Mouse (Mus musculus): ENCODE measurements at regions not wholly inside any gene's neighbourhood (a gene's known extent, or its start where the extent isn't known, plus 50 kb on each side); places are given as distances from the start of the nearest gene placed in this dataset.

GRCm38 (mm10) chr4:153321085-153321484 is 161.5 kb downstream of the Ajap1 start:
- DNase-seq (ENCODE audit: low read depth, low spot score): no peak

GRCm38 (mm10) chr4:153320602-153321001 is 162.0 kb downstream of the Ajap1 start:
- no peak for DNase-seq (ENCODE audit: low read depth, low spot score)

- no peak for DNase-seq (ENCODE audit: low read depth, low spot score)
Observed at GRCm38 (mm10) chr4:153316964-153317724, 165.5 kb downstream of the Ajap1 start.

GRCm38 (mm10) chr4:153316519-153316918 is 166.1 kb downstream of the Ajap1 start:
- DNase-seq (ENCODE audit: low read depth, low spot score): no peak

- DNase-seq (ENCODE audit: low read depth, low spot score): no peak
Observed at GRCm38 (mm10) chr4:153313961-153314360, 168.7 kb downstream of the Ajap1 start.

- DNase-seq (ENCODE audit: low read depth, low spot score): no peak
Observed at GRCm38 (mm10) chr4:153311574-153311973, 171.0 kb downstream of the Ajap1 start.

GRCm38 (mm10) chr4:153310641-153311040 is 172.0 kb downstream of the Ajap1 start:
- no peak for DNase-seq (ENCODE audit: low read depth, low spot score)

GRCm38 (mm10) chr4:153303521-153303920 is 179.1 kb downstream of the Ajap1 start:
- no peak for DNase-seq (ENCODE audit: low read depth, low spot score)

- no peak for DNase-seq (ENCODE audit: low read depth, low spot score)
Observed at GRCm38 (mm10) chr4:153302855-153303254, 179.8 kb downstream of the Ajap1 start.

- no peak for DNase-seq (ENCODE audit: low read depth, low spot score)
Observed at GRCm38 (mm10) chr4:153298277-153298676, 184.3 kb downstream of the Ajap1 start.

GRCm38 (mm10) chr4:153294828-153295227 is 187.8 kb downstream of the Ajap1 start:
- no peak for DNase-seq (ENCODE audit: low read depth, low spot score)

- no peak for DNase-seq (ENCODE audit: low read depth, low spot score)
Observed at GRCm38 (mm10) chr4:153293137-153293536, 189.5 kb downstream of the Ajap1 start.

- no peak for DNase-seq (ENCODE audit: low read depth, low spot score)
Observed at GRCm38 (mm10) chr4:153288362-153288761, 194.2 kb downstream of the Ajap1 start.

GRCm38 (mm10) chr4:153284209-153284608 is 198.4 kb downstream of the Ajap1 start:
- DNase-seq (ENCODE audit: low read depth, low spot score): no peak

- no peak for DNase-seq (ENCODE audit: low read depth, low spot score)
Observed at GRCm38 (mm10) chr4:153276571-153276970, 206.0 kb downstream of the Ajap1 start.

- DNase-seq (ENCODE audit: low read depth, low spot score): no peak
Observed at GRCm38 (mm10) chr4:153271376-153271775, 211.2 kb downstream of the Ajap1 start.

- DNase-seq (ENCODE audit: low read depth, low spot score): no peak
Observed at GRCm38 (mm10) chr4:153263216-153263805, 219.3 kb downstream of the Ajap1 start.

- DNase-seq (ENCODE audit: low read depth, low spot score): no peak
Observed at GRCm38 (mm10) chr4:153260941-153261557, 221.6 kb downstream of the Ajap1 start.

- DNase-seq (ENCODE audit: low read depth, low spot score): no peak
Observed at GRCm38 (mm10) chr4:153251943-153252342, 230.7 kb downstream of the Ajap1 start.

- no peak for DNase-seq (ENCODE audit: low read depth, low spot score)
Observed at GRCm38 (mm10) chr4:153251311-153251710, 231.3 kb downstream of the Ajap1 start.

GRCm38 (mm10) chr4:153236680-153237079 is 245.9 kb downstream of the Ajap1 start:
- no peak for DNase-seq (ENCODE audit: low read depth, low spot score)

GRCm38 (mm10) chr4:153233762-153234161 is 248.8 kb downstream of the Ajap1 start:
- no peak for DNase-seq (ENCODE audit: low read depth, low spot score)

- DNase-seq (ENCODE audit: low read depth, low spot score): no peak
Observed at GRCm38 (mm10) chr4:153229221-153229620, 253.4 kb downstream of the Ajap1 start.

All from retina, adult 2 months (tissue).